Comparison of ENCODE assay signal across 13 mouse cellular contexts in genomic region chr5:89135776-89136175, GRCm38 (mm10).
A peak's percentile ranks its signal among the peaks of the same experiment; 100 is the strongest.
DNase-seq lines count a peak whose midpoint lies in the region; ATAC-seq and TF ChIP-seq lines count a peak whose summit lies in the region.
"Had no signal": no experiment of that assay in that cellular context is flagged by ENCODE, and none has a peak within 500 bp of the region (broad histone marks: within the 10 kb centered on the region; RNA-seq: fewer than 3 reads in every experiment).

No protein-coding gene starts in this region.

- no peak overlapping the region for H3K9ac ChIP-seq in hindbrain, postnatal 0 days (replicated peaks; ENCODE audit: low read length)
- no peak overlapping the region for H3K9ac ChIP-seq in liver, embryonic 12.5 days
- no peak overlapping the region for H3K9ac ChIP-seq in intestine, embryonic 16.5 days (ENCODE audit: low read depth, low read length)
- H3K9ac ChIP-seq: lung, embryonic 14.5 days; midbrain, embryonic 13.5 days had no signal

- no peak overlapping the region for H3K4me2 ChIP-seq in hindbrain, postnatal 0 days (ENCODE audit: low read depth, low read length)
- H3K4me2 ChIP-seq in liver, embryonic 12.5 days = no peak overlapping the region
- no peak overlapping the region for H3K4me2 ChIP-seq in intestine, embryonic 16.5 days (ENCODE audit: low read depth, low read length)
- H3K4me2 ChIP-seq: heart, embryonic 11.5 days; lung, embryonic 14.5 days; midbrain, embryonic 13.5 days had no signal

- no peak for TF ChIP-seq CTCF in hindbrain, postnatal 0 days (IDR thresholded peaks at IDR 0.05; ENCODE audit: low read depth)

- H3K9me3 ChIP-seq in hindbrain, postnatal 0 days (ENCODE audit: low read length) = no peaks in the 10 kb centered on the region
- no peaks in the 10 kb centered on the region for H3K9me3 ChIP-seq in hindbrain, embryonic 10.5 days
- H3K9me3 ChIP-seq in liver, embryonic 12.5 days (replicated peaks) = no peaks in the 10 kb centered on the region
- H3K9me3 ChIP-seq in intestine, embryonic 16.5 days (ENCODE audit: control insufficient read depth, low read length) = no peaks in the 10 kb centered on the region
- H3K9me3 ChIP-seq: midbrain, embryonic 13.5 days had no signal

- no peaks in the 10 kb centered on the region; the same call in 1 of the 2 replicates for H3K36me3 ChIP-seq in hindbrain, postnatal 0 days (ENCODE audit: insufficient read depth, low read length)
- no peaks in the 10 kb centered on the region for H3K36me3 ChIP-seq in hindbrain, embryonic 10.5 days
- H3K36me3 ChIP-seq in liver, embryonic 12.5 days = no peaks in the 10 kb centered on the region
- H3K36me3 ChIP-seq in intestine, embryonic 16.5 days (ENCODE audit: control insufficient read depth, insufficient read depth, low read length) = no peaks in the 10 kb centered on the region
- H3K36me3 ChIP-seq: midbrain, embryonic 13.5 days had no signal

- ATAC-seq in hindbrain, postnatal 0 days = peak; percentile 56; the same call in 1 of the 2 replicates
- no peak for ATAC-seq in liver, embryonic 12.5 days
- ATAC-seq in intestine, embryonic 16.5 days = no peak
- ATAC-seq: hindbrain, embryonic 16.5 days; midbrain, embryonic 13.5 days had no signal

- 65% methylated on average over 11 of the region's 11 CpGs for WGBS in hindbrain, postnatal 0 days
- WGBS in hindbrain, embryonic 10.5 days = 91% methylated on average over 11 of the region's 11 CpGs
- WGBS in liver, embryonic 12.5 days (ENCODE audit: insufficient replicate concordance) = 83% methylated on average over 11 of the region's 11 CpGs
- WGBS in intestine, embryonic 16.5 days = 76% methylated on average over 11 of the region's 11 CpGs

- H3K27me3 ChIP-seq in hindbrain, postnatal 0 days (ENCODE audit: insufficient read depth, low read length) = no peaks in the 10 kb centered on the region
- H3K27me3 ChIP-seq in hindbrain, embryonic 10.5 days (ENCODE audit: insufficient read depth, poor library complexity, severe bottlenecking) = no peaks in the 10 kb centered on the region
- H3K27me3 ChIP-seq in liver, embryonic 12.5 days (replicated peaks) = no peaks in the 10 kb centered on the region
- H3K27me3 ChIP-seq in intestine, embryonic 16.5 days (replicated peaks; ENCODE audit: control insufficient read depth, insufficient read depth, low read length) = no peaks in the 10 kb centered on the region
- H3K27me3 ChIP-seq: midbrain, embryonic 13.5 days had no signal

- no peak overlapping the region for H3K27ac ChIP-seq in hindbrain, postnatal 0 days
- no peak overlapping the region for H3K27ac ChIP-seq in hindbrain, embryonic 10.5 days
- H3K27ac ChIP-seq in liver, embryonic 12.5 days = no peak overlapping the region
- H3K27ac ChIP-seq in intestine, embryonic 16.5 days (ENCODE audit: low read length) = no peak overlapping the region
- H3K27ac ChIP-seq: midbrain, embryonic 13.5 days had no signal

- no peak overlapping the region for H3K4me3 ChIP-seq in hindbrain, postnatal 0 days (ENCODE audit: low read length)
- no peak overlapping the region for H3K4me3 ChIP-seq in hindbrain, embryonic 10.5 days
- H3K4me3 ChIP-seq in liver, embryonic 12.5 days = no peak overlapping the region
- no peak overlapping the region for H3K4me3 ChIP-seq in intestine, embryonic 16.5 days (ENCODE audit: low read length)
- H3K4me3 ChIP-seq: midbrain, embryonic 13.5 days had no signal

- H3K4me1 ChIP-seq in hindbrain, postnatal 0 days (ENCODE audit: insufficient read depth, low read length) = no peaks in the 10 kb centered on the region
- no peaks in the 10 kb centered on the region for H3K4me1 ChIP-seq in hindbrain, embryonic 10.5 days (replicated peaks)
- no peaks in the 10 kb centered on the region for H3K4me1 ChIP-seq in liver, embryonic 12.5 days
- H3K4me1 ChIP-seq in intestine, embryonic 16.5 days (ENCODE audit: control insufficient read depth, insufficient read depth, low read length) = no peaks in the 10 kb centered on the region
- H3K4me1 ChIP-seq: midbrain, embryonic 13.5 days had no signal

- peak; percentile 16 for DNase-seq in hindbrain, postnatal 0 days (ENCODE audit: low spot score)
- DNase-seq in hindbrain, embryonic 10.5 days (ENCODE audit: low spot score) = no peak
- DNase-seq in frontal cortex, postnatal 25 days (ENCODE audit: low spot score in 2 of 2) = peak; percentile 18 to 19
- DNase-seq in left cerebral cortex, adult 9 months (ENCODE audit: low spot score in 2 of 2) = peak; percentile 59 to 74
- peak; percentile 13 for DNase-seq in right cerebral cortex, postnatal 4 days
- DNase-seq in adrenal gland, adult 18-20 months (ENCODE audit: low spot score in 2 of 2) = no peak
- DNase-seq: adrenal gland, adult 2 months; lung, embryonic 14.5 days had no signal

Comparison
In these comparisons a context has a peak if more than half of its experiments do, and no peak if none do; other contexts are left out.
1. DNase-seq: peak in hindbrain, postnatal 0 days (single experiment), frontal cortex, postnatal 25 days (2 of 2), left cerebral cortex, adult 9 months (2 of 2) and right cerebral cortex, postnatal 4 days (single experiment); none in hindbrain, embryonic 10.5 days (single experiment) and adrenal gland, adult 18-20 months (0 of 2).